Mouse (Mus musculus): ENCODE results near the gene Tiam1.
A peak's percentile ranks its signal among the peaks of the same experiment; 100 is the strongest.

Tiam1 gene

DNA sequence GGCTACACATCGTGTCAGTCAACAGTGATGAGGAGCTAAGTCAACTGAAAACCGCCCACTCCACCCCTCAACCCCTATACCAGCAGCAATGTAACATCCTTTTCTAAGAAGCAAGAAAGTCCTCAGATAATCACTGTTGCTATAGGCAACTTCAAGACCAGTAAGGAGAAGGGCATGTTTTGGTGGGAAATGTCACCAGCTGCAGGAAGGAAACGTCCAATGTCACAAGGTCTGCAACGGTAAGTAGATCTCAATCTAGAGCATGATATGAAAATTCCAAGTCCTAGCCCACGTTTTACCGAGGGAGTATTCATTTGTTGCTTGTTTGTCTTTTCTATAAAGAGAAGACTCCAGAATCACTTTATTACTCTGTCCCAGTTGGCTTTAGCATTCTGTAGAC is 95.7 kb downstream of the Tiam1 start:
- DNase-seq (ENCODE audit: low read depth) = no peak

DNA sequence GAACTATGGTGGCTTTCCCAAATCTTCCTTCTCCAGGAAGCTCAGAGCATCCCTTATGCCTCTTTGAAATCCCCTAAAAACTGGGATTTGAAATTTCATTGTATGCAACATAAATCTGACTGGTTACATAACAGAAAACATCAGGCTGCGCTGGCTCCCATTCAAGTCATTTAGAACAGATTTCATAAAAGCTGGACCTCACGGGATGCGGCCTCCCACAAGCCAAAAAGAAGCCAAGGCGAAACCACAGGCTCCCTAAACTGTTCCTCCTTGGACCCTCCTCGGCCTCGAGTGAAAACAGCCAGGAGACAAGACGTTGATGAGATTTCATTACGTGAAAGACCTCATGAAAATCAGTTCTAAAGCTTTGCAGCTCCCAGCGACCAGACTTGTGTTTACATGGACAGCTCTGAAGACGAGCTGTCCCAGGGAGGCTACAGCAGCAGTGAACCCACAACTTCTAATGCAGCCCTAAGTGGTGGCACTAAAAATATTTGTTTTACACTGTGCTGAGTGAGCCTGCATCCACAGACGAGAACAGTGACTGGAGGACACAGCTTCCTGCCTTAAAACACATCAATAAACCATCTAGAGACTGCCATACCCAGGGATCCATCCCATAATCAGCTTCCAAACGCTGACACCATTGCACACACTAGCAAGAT is 96.9 kb downstream of the Tiam1 start:
- no peak for DNase-seq (ENCODE audit: low read depth)

DNA sequence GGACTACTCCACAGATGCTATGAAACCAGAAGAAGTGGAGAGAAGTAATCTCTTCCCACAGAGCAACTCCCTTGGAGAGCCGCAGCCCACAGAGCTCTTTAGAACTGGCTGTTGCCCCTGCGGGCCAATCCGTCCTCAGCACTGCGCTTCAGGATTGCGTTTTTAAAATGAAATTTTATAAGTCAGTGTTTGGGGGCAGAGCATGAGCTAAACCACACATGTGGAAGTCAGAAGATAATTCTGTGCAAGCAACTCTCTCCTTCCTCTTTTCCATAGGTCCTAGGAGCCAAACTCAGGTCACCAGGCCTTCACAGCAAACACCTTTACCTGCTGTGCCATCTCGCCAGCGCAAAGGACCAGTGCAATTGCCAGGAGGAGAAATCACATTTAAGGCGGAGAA is 98.0 kb downstream of the Tiam1 start:
- no peak for DNase-seq (ENCODE audit: low read depth)

GRCm38 (mm10) chr16:90044004-90044754 is 99.4 kb downstream of the Tiam1 start:
- DNase-seq (ENCODE audit: low read depth) = peak; percentile 8

GRCm38 (mm10) chr16:90042874-90043273 is 100.7 kb downstream of the Tiam1 start:
- DNase-seq (ENCODE audit: low read depth) = no peak

DNA sequence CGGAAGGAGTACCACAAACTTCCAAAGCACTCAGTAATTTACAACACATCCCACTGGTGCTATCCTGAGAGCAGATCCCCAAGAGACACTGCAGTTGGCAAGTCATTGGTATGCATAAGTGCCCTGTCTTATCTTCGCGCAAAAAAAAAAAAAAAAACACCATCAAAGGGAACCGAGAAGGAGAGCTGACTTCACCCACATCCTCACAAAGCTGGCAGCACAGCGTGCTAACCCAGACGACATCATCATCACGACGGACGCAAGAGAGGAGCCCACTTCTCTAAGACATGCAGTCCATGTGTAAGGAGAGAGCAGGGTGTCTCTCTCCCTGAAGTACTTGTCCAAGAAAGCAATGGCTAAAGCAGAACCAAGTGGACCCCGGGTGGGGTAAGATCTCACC is 101.2 kb downstream of the Tiam1 start:
- DNase-seq (ENCODE audit: low read depth) = peak; percentile 16

DNA sequence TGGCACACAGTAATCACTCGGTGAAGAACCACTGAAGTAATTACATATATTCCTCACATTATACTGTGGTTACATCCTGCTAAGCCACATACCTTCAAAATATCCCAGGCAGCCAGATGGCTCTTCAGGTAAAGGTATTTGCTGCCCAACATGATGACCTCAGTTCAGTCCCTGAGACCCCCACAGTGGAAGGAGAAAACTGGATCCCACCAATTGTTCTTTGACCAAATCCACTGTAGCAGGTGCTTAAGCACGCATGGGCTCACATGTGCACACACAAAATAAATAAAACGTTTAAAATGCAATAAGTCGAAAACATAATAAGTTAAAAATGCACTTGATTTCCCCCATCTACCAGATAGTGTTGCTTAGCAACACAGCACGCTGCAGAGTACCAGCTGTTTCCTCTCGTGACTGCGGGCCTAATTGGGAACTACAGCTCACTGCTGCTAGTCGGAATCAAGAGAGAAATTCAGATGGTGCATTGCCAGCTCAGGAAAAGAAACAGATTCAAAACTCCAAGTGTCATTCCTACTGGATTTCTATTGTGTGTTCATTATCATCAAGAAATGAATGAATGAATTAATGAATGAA is 102.7 kb downstream of the Tiam1 start:
- peak; percentile 10 for DNase-seq (ENCODE audit: low read depth)

DNA sequence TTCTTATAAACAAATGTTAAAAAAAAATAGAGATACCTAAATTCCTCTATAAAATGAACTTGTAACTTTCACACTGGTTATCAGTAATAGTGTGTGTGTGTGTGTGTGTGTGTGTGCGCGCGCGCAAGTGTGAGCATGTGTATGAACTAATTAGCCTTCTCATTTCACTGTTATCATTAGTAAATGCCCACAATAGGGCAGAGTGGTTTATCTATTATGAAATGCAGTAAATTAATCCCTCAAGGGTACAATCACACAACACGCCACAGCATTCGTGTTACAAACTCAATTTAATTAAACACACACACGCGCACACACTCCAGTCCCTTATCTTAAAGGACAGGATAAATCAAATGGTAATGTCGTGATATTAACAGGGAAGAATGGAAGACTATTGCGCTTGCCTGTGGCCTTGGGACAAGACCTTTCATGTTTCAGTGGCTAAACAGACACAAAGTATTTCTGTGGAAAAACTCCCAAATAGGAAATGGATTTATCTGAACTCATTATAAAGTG is 107.9 kb downstream of the Tiam1 start:
- no peak for DNase-seq (ENCODE audit: low read depth)

- no peak for DNase-seq (ENCODE audit: low read depth)
These were observed 113.2 kb downstream of the Tiam1 start for GRCm38 (mm10) chr16:90030355-90030754.

GRCm38 (mm10) chr16:90027886-90028285 is 115.7 kb downstream of the Tiam1 start:
- no peak for DNase-seq (ENCODE audit: low read depth)

DNA sequence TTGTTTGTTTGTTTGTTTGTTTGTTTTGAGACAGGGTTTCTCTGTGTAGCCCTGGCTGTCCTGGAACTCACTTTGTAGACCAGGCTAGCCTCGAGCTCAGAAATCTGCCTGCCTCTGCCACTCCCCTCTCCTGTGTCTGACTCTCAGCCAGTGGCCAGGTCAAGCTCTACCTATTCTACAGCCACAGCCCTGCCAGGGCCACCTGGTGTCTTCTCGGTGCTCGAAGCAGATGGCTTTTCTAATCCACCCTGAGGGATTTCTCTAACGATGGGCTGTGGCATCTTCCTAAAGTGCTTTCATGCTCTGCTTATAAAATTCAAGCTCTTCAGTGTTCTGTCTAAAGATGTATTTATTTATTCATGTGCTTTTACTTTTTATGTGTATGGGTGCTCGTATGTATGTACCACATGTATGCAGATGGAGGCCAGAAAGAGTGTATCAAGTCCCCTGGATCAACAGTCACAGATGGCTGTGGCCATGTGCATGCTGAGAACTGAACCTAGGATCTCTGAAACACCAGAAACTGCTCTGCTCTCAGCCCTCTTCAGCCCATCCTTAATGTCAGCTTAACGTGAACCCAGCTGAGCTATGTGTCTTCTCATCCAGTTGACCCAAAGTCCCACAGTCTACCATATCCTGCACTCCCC is 117.9 kb downstream of the Tiam1 start:
- DNase-seq (ENCODE audit: low read depth) = no peak

DNA sequence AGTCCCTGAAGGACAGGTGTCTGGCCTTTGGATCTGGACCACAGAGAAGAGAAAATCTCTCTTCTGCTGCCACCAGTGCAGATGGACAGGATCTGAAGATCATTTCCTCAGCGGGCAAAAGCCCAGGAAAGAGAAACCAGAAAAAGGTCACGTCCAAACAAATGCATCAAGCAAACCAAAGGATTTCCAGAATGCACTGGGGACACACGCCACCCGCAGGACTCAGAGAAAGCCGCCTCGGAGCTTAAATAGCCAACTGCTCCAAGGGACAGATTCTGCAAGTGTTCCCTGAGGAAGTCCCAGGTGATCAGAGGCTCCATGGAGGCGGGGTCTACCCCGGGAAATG is 119.9 kb downstream of the Tiam1 start:
- no peak for DNase-seq (ENCODE audit: low read depth)

GRCm38 (mm10) chr16:90022932-90023664 is 120.5 kb downstream of the Tiam1 start:
- no peak for DNase-seq (ENCODE audit: low read depth)

DNA sequence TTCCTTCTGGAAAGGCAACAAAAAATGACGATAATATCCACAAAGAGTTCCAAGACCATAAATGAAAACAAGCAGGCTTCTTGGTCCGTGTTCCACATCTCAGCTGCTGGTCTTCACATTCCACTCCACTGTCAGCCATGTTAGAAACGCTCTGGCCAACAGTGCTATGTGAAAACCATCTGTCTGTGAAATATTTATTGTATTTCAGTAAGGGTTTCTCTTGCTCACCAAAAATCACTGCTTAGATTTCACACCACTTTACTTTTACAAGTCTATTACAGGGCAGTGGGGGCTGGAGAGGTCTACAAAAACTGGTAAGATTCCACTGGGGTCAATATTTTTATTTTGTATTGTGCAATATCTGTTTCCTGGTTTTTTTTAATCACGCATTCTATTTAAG is 127.5 kb downstream of the Tiam1 start:
- no peak for DNase-seq (ENCODE audit: low read depth)

- no peak for DNase-seq (ENCODE audit: low read depth)
These were observed 129.0 kb downstream of the Tiam1 start for GRCm38 (mm10) chr16:90014596-90014995.

DNA sequence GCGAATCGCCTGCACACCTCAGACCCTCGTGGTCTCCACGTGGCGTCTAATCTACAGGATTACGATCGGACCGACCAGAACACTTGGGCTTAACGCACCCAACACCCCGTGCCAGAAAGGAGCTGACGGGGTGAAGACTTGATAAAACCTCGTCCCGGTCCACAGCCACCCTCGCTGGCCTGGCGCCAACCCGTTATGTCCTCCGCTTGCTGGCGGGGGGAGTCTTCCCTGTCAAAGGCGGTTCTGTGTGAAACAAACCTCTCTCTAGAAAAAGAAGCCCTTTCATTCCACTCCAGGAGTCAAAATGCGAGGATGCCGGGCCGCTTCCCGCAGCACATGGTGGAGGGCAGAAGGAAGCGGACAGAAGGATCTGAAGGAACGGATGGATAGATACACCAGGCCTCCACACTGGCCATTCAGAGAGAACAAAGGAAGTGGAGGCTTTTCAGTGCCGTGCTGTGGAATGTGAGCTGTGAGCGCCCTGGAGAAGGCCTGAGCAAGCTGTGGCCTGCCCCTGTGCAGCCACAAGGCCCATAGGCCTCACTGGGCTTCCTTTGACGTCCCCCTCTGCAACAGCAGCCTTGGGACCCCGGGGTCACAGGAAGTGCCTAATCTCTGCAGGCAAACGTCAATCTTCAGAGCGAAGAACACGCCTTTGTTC is 131.9 kb downstream of the Tiam1 start:
- no peak for DNase-seq (ENCODE audit: low read depth)

DNA sequence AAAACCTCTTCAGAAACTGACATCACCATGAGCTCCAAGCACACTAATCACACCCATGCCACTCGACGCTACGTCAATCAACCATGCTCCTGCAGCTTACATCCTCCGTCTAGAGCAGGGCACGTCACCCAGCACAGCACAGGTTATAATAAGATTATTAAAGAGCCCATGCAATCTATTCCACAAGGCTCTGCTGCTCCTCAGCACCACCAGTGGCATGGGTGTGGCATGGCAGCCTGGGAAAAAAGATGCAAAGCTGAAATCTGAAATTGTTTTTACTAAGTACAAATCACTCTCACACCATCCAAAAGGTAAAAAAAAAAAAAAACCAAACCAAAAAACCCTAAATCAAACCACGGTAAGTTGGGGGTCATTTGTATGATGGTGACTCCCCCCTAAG is 135.1 kb downstream of the Tiam1 start:
- no peak for DNase-seq (ENCODE audit: low read depth)

DNA sequence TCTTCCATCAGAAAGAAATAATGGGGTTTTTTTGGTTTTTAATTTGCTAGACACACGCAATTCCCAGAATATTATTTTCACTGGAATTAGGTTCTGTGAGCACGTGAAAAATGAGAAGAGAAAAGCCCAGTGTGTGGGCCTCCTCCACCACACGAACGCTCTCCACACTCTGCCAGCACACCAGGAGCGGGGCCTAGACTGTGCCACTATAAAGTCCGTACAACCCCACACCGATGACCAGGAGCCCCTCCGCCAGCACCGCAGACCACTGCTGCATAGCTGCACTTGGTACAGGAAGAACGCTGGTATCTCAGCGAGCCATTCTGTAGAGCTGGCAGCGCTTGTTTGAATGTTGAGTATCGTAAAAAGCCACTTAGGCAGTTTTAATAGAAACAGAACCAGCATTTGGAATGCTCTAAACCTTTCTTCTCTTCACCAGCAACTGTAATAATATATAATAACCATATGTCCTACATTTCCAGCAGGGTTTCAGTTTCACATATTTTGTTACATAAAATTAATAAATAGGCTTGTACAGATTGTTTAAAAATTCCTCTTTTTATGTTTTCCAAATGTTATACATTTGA is 136.1 kb downstream of the Tiam1 start:
- DNase-seq (ENCODE audit: low read depth) = no peak

GRCm38 (mm10) chr16:90003556-90003955 is 140.0 kb downstream of the Tiam1 start:
- no peak for DNase-seq (ENCODE audit: low read depth)

GRCm38 (mm10) chr16:89995155-89995554 is 148.4 kb downstream of the Tiam1 start:
- DNase-seq (ENCODE audit: low read depth) = no peak
